Mouse (Mus musculus) embryo, embryonic 9.5 days (tissue): ENCODE data around the gene Nxf1.
"Not testable (repeated sequence)": the region's sequence is repeated elsewhere in the genome, so short reads cannot be mapped to it uniquely, and the experiment has no call there.

Source experiments
- DNase-seq: peaks from one replicate; pipeline ENCODE4 v3.0.0-alpha.2; 2017; ENCODE audit errors: extremely low spot score

Nxf1 gene

DNA sequence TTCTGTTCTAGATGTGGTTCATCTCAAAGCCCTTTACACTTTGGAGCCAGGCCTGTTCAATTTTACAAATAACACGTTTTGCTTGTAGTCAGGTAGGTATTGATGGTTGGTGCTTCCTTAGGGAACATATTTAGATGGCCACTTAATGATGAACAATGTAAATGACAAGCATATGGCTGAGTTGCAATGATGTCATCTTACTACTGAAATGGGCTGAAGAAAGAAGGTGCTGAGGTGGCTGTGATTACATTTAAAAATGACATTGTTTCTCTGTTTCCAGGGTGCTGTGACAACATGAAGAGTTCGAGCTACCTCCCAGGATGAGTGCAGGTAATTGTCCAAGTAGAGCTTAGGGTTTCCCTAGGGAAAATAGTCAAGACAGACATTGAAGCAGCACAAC lies 32.5 kb upstream of the Nxf1 start:
- DNase-seq: no peak

DNA sequence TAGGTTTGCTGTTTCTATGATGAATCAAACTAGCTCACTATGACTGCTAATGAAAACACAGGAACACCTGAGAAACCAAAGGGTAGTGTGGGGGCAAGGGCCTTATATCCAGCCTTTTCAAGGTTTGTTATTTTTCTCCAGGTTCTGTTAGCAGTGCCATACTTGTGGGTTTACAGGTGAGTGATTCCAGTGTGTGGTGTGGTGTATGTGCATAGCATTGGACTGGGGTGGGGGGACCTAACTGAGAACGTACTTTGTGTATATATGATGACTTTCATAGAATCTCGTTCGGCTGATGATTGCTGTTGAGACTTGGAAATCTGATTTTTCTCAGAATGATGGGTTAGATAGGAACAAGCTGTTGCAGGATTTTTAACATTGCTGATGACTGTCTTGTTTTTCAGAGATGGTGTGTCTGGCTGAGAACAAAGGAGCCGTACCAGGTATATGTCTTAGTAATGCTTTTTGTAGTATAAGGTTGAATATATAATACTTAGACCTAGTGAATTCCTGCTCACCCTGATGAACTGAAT lies 31.7 kb upstream of the Nxf1 start:
- no peak for DNase-seq

DNA sequence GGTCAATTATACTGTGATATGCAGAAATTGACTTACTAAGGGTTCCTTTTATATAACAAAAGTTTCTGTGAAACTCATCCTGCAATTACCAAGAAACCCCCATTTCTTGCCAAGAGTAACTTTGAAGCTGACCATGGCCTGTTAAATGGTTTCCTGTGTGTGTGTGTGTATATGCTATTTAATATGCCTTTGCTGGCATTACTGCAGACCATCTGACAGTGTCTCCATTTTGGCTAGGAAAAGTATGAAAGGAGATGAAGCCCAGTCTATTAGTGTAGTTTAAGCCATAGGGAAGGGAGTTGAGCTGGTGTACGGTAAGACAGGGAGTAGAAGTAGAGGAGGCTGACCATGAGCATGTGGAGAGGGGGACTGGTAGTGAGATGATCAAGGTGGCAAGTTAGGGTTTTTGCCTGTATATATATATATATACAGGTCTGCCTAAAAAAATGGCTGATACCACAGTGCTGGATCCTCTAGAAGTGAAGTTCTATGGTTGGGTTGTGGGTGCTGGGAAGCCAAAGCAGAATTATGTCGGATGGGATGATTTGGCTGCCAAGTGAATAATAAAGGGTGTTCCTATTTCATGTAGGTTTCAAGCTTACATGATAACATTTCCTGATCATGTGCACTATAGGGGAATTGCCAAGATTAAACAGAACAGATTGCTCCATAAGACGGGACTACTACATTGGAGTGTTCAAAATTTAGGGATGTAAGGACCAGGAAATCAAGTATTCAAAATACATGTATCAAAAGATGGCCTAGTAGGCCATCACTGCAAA lies 30.1 kb upstream of the Nxf1 start:
- peak; percentile 58 for DNase-seq

DNA sequence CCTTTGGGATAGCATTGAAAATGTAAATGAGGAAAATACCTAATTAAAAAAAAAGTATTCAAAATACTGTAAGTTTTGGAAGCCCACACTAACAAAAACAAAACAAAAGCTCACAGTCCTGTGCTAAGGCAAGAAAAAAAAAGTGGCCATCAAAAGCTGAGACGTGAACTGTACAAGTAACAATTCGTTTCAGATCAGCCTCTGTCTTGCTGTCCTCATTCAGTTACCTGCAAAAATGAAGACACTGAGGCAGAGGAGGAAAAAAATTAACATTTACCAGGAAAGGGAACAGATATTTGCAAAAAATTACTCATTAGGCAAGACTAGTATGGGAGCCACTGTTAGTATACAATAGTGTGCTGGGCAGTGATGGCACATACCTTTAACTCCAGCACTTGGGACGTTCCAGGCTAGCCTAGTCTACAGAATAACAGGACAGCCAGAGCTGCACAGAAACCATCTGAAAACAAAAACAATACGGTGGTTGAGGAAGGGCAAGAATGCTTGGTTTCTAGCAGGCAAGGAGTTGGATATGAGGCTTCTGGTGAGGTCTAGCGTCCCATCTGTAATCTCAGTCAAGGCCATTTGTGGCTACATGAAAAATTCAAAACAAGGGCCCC lies 29.3 kb upstream of the Nxf1 start:
- peak; percentile 62 for DNase-seq

DNA sequence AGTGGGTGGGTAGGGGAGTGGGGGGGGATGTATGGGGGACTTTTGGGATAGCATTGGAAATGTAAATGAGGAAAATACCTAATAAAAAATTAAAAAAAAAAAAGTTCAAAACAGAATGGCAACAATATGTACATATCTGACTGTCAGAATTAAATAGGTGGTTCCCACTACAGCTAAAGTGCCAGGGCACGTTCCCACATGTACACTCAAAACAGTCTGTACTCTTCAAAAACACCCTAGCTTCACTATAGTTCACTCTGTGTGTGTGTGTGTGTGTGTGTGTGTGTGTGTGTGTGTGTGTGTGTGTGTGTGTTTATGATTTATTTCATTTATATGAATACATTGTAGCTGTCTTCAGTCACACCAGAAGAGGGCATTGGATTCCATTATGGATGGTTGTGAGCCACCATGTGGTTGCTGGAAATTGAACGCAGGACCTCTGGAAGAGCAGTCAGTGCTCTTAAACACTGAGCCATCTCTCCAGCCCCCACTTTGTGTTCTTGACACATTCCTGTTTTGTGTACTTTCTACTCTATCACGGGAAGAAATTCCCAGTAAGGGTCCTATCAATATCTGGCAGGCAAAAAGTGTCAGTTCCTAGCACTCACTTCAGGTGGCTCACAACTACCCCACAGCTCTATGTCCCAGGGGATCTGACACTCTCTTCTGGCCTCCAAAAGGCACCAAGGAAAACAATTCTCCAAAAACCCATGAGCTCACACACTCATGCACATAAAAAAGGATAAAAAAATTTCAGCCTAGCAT lies 28.4 kb upstream of the Nxf1 start:
- DNase-seq: not testable (repeated sequence)

DNA sequence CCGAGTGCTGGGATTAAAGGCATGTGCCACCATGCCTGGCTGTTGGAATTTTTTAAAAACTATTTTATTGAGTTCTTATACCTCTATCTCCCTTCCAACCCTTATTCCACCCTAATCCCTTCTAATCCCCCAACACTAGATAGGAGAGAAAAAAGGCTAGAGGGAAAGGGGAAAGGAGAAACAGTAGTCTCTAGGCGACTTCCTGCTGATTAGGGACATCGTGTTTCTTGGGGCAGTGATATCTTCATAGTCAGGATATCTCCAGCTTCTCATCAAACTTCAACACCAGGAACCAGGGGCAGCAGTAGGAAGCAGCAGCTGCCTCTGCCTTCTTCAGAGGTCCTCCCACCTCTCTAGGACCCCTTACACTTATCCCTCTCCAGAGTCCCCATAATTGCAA lies 22.5 kb upstream of the Nxf1 start:
- no peak for DNase-seq

DNA sequence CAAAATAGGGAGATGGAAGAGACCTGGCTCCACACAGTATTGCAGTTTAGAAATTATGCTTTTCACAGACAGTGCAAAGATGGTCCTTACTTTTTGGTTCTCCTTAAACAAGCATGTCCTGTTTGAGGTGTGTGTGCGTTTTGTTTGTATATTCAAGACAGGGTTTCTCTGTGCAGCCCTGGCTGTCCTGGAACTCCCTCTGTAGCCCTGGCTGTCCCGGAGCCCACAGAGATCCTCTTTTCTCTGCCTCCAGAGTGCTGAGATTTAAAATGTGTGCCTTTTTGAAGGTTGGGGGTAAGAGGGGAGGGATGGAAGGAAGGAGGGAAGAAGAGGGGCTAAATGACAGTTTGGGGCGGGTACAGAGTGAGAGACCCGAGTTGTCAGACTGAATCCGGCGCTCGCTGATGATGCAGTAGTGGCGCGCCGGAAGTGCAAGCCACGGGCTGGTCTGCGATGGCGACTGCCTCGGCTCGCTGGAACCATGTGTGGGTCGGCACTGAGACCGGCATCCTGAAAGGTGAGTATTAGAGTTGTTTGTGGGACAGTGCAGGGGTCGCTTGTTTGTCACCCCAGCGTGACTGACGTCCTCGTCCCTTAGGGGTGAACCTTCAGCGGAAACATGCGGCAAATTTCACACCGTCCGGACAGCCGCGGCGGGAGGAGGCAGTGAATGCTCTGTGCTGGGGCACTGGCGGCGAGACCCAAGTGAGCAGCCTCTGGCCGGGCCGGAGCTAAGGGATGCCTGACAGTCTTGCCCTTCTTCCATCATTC lies 21.3 kb upstream of the Nxf1 start, which contains the start of gene Wdr74:
Gene Wdr74 (plus strand): TSS at position 439 of the 771 bp plus-strand sequence.
- DNase-seq: peak; percentile 93

DNA sequence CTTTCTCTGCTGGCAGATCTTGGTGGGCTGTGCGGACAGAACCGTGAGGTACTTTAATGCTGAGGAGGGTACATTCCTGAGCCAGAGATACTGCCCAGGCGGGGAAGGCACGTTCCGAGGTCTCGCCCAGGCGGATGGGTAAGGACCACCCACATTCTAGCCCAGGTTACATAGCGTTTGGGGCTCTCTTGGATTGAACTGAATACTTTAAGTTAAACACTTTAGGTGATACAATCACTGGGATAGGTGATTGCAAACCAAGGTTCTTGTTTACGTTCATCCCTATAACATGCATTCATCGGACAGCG lies 20.8 kb upstream of the Nxf1 start:
- no peak for DNase-seq

DNA sequence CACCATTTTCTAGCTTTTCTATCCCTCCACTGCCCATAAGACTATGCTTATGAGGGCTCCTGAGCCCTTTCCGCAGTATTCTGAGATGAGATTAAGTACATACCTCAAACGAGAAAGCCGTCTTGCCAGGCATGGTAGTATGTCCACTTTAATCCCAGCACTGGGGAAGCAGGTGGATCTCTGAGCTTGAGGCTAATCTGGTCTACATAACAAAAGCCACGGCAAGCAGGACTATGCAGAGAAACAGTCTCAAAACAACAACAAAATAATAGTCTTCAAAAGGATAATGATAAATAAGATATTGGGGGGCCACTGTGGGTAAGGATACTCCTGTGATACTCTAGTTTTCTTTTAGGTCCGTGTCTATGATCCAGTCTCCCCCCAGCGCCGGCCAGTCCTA lies 18.0 kb upstream of the Nxf1 start:
- DNase-seq: no peak

DNA sequence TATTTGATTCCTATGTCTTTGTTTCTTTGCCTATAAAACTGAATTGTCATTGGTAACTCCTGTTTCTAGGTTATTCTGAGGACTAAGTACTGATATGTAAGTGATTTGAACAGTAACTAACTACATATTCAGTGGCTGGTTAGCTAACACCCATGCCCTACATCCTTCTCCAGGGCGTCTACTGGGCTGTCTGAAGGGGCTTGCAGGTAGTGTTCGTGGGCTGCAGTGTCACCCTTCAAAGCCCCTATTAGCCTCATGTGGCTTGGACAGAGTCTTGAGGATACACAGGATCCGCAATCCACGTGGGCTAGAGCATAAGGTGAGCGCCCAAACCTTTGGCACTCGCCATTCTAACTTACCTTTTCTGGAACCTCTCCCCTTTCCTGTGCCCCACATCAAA lies 17.2 kb upstream of the Nxf1 start:
- no peak for DNase-seq

DNA sequence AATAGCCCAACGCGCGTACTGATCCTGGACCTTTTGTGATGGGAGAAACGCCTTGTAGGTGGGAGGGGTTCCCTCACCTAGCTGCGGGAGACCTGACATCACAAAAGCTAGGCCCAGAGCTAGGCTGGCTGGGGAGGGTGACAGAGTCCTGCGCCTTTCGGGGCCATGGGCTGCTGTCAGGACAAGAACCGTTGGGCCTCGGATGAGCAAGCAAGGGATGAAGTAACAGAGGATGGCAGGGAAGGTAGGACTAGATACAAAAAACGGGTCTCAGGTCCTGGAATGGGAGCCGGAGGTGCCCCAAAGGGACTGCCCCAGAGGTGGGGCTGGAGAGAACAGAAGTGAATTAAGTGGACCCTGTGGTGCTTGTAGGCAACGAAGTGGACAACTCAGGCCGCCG lies 16.3 kb upstream of the Nxf1 start, which contains the start of gene 1700092M07Rik:
Gene 1700092M07Rik (plus strand): TSS at position 116 of the 400 bp plus-strand sequence.
- DNase-seq: no peak

DNA sequence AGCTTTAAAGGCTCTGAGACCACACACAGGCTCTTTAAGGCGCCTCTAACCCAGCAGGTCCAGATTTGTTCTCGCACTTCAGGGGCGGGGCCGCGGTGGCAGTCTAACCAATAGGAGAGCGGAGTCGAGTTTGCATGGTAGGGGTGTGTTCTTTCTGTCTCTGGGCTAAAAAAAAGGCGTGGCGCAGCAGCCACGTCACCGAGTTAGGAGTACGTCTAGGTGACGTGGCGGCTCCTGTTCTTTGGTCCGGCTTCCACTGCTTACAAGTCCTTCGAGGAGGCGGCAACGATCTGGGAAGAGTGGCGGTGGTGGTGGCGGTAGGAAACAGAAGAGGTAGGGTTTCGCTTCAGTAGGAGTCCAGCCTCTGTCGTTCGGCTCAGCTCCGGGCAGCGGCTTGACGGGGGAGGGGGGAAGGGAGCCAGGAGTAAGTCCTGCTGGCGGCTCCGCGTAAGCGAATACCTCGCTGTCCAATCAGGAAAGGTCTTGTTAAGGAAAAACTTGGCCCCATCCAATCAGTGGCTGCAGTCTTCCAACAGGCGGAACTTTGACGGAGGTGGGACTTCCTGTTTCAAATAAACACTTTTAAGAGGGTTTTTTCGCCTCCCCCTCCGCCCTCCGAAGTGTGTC lies 15.5 kb upstream of the Nxf1 start, which contains the start of gene Stx5a:
Gene Stx5a (plus strand): TSS at position 171 of the 627 bp plus-strand sequence.
- peak; percentile 97 for DNase-seq

DNA sequence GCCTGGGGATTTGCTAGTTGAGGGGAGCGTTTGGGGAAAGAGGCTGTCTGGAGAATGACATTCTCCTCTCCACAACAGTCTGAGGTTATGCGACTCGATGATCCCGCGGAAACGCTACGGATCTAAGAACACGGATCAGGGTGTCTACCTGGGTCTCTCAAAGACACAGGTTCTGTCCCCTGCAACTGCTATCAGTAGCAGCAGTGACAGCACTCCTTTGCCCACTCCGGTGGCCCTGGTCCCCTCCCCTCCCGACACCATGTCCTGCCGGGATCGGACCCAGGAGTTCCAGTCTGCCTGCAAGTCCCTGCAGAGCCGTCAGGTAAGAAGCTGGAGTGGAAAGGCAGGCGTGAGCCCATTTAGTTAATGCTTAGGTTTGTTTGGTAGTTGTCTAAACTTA lies 14.7 kb upstream of the Nxf1 start:
- no peak for DNase-seq

DNA sequence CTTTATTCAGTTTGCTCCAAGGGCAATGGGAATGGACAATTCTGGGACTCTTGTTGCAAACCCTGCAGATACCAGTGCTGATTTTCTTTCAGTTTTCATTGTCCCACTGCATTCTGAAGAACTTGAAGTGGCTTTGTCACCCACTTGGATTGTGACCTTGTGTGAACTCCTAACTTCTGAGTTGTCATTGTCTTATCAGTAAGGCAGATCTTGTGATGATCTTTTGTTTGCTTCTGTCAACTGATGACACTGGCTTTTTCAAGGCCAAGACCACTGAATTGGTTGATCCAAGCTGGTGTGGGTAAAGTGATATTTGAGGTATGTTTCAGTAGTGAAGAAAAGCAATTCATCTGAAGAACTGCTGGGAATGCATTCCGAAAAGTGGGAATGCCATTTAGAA lies 11.5 kb upstream of the Nxf1 start:
- DNase-seq: no peak

DNA sequence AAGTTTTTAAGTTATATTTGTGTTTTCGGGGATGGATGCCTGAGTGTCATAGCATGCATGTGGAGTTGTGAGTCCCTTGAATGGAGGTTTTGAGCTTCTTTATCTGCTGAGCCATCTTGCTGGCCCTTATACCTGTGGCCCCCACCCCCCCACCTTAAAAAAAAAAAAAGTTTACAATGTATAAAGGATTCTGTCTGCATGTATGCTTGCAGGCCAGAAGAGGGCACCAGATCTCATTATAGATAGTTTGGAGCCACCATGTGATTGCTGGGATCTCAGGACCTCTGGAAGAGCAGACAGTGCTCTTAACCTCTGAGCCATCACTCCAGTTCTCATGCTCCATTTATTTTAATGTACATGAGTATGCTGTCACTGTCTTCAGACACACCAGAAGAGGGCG lies 9.5 kb upstream of the Nxf1 start:
- no peak for DNase-seq

DNA sequence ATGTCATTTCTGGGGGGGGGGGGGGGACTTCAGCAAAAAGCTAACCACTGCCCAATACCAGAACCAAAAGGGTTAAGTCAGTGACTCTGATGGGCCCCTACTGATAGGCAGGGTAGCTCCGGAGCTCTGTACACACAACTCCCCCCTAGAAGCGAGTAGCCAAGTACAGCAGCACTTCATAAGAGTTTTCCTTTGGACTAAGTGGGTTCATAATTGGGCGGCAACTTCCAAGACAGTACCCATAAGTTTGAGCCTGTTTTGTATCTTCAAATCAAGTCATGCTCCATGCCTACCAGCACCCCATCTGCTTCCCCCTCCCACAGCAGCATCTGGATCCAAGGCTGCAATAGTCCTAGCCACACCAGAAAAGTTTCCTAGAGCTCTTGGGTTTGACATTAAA lies 1.2 kb upstream of the Nxf1 start:
- no peak for DNase-seq

DNA sequence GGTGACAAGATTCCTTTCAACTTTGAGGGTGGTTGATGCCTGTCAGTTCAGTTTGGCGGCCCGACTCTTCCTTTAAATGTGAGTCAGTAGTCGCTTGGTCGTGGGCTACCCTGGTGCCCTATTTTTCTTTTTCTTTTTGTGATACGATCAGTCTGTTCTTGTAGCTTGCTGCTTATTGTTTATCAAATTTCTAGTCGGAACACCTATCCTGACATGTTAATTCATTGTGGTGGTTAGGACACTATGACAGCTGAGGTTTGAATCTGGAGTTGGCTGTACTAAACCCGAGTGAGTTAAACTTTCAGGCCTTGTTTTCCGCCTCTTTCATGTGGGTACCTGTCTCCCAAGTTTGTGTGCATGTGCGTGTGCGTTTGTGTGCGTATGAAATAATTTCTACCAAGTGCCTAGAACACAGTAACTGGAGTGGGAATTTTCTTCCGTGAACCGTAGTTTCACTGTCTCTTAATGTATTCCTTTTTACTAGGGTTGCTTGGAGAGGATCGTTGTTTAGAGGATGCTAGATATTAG lies 662 bp downstream of the Nxf1 start:
- no peak for DNase-seq

DNA sequence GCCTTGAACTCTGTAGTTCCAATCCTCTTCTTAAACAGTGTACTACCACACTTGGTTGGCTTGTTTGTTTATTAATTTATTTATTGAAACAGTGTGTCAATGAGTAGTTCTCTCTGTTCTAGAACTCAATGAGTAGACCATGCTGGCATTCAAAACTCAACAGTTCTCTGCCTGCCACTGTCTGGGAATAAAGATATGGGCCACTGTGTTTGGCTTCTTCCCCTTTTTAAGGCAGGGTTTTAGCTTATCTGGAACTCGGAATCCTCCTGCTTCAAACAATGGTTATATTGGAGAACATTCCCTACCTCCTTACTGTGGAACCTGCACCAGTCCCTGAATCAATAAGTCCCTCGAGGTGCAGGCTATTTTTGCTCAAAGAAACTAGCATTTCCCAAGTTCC lies 2.0 kb downstream of the Nxf1 start:
- DNase-seq: no peak

DNA sequence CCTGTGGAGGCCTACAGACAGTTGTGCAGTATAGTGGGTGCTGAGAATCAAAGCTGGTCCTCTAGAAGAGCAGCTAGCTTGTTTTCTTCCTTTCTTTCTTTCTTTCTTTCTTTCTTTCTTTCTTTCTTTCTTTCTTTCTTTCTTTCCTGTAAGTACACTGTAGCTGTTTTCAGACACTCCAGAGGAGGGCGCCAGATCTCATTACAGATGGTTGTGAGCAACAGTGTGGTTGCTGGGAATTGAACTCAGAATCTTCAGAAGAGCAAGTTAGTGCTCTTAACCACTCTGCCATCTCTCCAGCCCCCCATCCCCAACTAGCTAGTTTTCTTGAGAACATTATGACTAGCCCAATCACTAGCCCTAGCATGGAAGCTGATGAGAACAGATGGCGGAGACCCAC lies 3.9 kb downstream of the Nxf1 start:
- DNase-seq: no peak

DNA sequence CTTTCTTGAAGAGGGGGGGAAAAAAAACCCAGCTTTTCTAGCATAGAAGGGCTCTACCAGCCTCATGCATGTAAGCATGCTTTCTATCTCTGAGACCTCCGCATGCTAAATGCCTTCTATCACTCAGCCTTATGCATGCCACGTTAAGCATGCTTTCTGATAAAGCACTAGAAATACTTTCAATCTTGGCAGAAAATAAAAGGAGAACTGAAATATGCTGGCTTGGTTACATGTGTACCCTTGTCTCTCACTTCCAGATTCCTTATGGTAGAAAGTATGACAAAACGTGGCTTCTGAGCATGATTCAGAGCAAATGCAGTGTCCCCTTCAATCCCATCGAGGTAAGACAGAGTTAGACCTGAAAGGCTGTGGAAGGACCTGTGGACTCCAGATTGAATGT lies 6.4 kb downstream of the Nxf1 start:
- no peak for DNase-seq

DNA sequence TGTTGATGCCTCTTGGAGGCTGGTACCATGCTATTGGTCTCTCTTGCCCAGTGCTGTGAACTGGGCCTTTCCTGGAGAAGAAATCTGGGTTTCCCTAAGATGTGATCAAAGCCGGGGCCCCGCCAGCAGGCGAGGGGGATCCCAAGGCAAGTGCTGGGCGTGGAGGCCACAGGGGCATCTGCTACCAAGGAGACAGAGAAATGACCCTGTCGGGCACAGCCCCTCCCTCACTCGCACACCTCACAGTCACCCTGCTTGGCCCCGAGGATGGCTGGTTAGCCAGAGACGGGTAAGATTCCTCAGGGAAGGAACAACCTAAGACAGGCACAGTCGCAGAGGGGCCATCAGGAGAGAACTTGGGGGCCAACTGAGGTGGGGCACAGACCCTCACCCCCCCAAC lies 8.7 kb downstream of the Nxf1 start:
- no peak for DNase-seq
